Mouse (Mus musculus): ENCODE measurements at regions not wholly inside any gene's neighbourhood (a gene's known extent, or its start where the extent isn't known, plus 50 kb on each side); places are given as distances from the start of the nearest gene placed in this dataset.

DNA sequence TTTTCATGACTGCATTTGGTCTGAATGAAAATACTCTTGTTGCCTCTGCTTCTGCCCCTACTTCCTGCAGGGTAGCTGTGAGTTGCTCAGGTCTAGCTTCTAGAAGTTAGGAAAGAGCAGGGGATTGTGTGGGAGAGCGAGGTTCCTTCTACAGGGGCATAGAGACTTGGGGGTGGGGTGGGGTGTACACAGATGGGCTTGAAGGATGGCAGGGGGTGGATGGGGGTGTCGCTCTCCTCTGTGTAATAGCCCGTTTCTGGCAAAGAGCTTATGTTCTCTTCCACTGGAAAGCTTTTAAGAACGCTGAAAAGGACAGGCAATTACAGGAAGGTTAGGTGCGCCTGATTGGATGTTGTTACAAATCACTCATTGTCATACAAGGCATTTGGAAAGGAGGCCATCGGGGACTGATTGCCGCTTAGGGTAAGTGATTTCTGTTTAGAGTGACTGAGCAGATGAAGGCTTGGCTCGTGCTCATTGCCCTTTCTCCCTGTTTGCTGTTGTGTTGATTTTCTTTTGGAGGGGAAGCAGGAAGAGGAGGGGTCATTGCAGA, 629.3 kb upstream of the Fam160b2 start:
- TF ChIP-seq CTCF (IDR thresholded peaks at IDR 0.05; ENCODE audit: borderline replicate concordance, insufficient read depth, low read length), result no peak
- TF ChIP-seq POLR2A (IDR thresholded peaks at IDR 0.05; ENCODE audit: low read depth, low read length), result no peak
